Mouse (Mus musculus) left cerebral cortex, adult 2 months (tissue): ENCODE data around the gene Hpcal1. TPM values are rescaled to one million over a fixed set of nuclear protein-coding genes. Genes with fewer than 3 reads are reported as not detected.

Experiments used
- DNase-seq, 2 experiments: peaks; one replicate each; pipeline ENCODE4 v3.0.0; 2021 to 2022; ENCODE audit warnings: low spot score in 2 of 2, mixed read lengths in 1 of 2; ENCODE audit errors: extremely low spot score in 1 of 2
- H3K27ac ChIP-seq: fragments of 200-600 bp; 2 replicates; pipeline ENCODE4 v1.8.1; 2022
- H3K4me3 ChIP-seq: fragments of 200-600 bp; 2 replicates; pipeline ENCODE4 v1.8.1; 2022
- CTCF ChIP-seq: fragments of 200-600 bp; IDR thresholded peaks from 2 replicates; pipeline ENCODE4 v1.8.1; 2022; ENCODE audit warnings: antibody characterized with exemption, mild to moderate bottlenecking, moderate library complexity
- intact Hi-C: fragments of 180-260 bp; cut with DNase I; formaldehyde crosslinking; loops from one replicate; pipeline ENCODE4 v1.15.1; 2025
- total RNA-seq, 2 experiments: library from RNA; stranded (reverse); gene quantifications; 2 replicates each; pipeline ENCODE4 v1.2.3; 2021

Gene Hpcal1
- total RNA-seq, 2 experiments from 2014 or later: 78.5 to 93.8 TPM

DNA sequence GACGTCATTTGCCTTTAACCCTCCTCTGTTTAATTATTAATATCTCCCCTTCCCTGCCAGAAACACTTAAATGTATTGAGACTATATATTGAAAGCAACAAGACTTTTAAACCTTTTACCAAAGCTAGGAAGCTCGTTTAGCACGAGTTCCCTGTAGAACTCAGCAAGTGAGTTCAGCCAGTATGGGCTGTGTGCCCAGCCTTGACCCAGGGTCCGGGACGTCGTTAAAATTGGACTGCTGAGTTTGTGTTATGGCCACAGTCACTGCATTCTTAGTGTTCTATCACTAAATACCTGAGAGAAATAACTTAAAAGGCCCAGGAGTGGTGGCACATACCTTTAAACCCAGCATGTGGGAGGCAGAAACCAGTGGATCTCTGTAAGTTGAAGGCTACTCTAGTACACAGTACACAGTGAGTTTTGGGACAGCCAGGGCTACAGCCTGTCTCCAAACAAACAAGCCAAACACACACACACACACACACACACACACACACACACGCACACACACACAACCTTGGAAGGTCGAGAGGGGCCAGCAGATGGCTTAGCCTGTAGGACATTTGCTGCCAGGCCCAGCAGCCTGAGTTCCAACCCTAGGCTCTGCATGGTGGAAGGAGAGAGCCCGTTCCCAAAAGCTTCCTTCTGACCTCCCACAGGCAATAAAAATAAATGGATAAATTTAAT lies 11.7 kb downstream of the Hpcal1 start:
- Histone ChIP-seq H3K27ac (no peak overlapping the region), H3K4me3 (no peak overlapping the region)
- no peak for TF ChIP-seq CTCF
- intact Hi-C loops: no loop called here
- DNase-seq: no peak

DNA sequence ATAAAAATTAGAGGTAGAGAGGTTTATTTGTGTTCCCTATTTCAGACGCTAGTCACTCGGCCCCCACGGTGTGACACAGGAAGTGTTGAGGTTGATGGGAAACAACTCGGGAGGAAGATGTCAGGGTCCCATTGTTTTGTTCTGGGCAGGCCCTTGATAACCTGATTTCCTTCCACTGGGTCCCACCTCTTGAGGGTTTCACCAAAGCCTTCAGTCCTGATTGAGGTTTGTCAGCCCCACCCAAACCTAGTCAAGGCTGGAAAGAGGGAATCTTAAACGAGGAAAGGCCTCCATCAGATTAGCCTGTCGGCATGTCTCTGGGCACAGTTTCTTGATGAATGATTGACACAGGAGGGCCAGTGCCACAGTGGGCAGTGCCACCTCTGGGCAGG lies 12.3 kb downstream of the Hpcal1 start:
- intact Hi-C loops: no loop called here
- Histone ChIP-seq H3K4me3 (no peak overlapping the region), H3K27ac (no peak overlapping the region)
- TF ChIP-seq CTCF: no peak
- no peak for DNase-seq

- no peak for TF ChIP-seq CTCF
- Histone ChIP-seq H3K27ac (no peak overlapping the region), H3K4me3 (no peak overlapping the region)
- DNase-seq: no peak
- intact Hi-C loops: no loop called here
Observed at GRCm38 (mm10) chr12:17703866-17704265, 13.2 kb downstream of the Hpcal1 start.

DNA sequence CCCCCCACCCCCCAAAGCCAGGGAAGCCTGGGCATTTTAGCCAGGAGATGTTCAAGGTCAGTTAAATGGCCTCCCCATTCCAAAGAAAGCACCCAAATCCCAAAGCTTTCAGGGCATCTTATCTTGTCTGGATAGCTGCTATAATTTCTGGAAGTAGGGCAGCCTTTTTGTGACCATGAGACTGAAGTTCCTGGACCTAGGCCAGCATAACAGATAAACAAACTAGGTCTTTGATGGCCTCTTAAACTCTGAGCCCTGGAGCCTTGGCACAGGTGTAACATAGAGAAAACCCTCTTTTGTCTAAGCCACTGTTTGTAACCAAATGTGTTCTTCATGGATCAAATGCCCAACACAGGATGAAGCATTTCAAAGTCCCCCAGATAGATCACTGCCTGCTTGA lies 16.8 kb downstream of the Hpcal1 start:
- intact Hi-C loops: no loop called here
- no peak for TF ChIP-seq CTCF
- H3K27ac ChIP-seq: no peak overlapping the region

GRCm38 (mm10) chr12:17709451-17709850 lies 18.8 kb downstream of the Hpcal1 start:
- intact Hi-C loops: no loop called here
- no peak; the same call in none of the 2 replicates for TF ChIP-seq CTCF
- H3K27ac ChIP-seq: no peak overlapping the region
- H3K4me3 ChIP-seq: no peak overlapping the region
- DNase-seq: no peak

More for the DNA sequence above, 16.8 kb downstream of the Hpcal1 start:
- H3K4me3 ChIP-seq: no peak overlapping the region
- DNase-seq: no peak

GRCm38 (mm10) chr12:17709926-17710746 lies 19.5 kb downstream of the Hpcal1 start:
- TF ChIP-seq CTCF: no peak
- no peak overlapping the region for H3K4me3 ChIP-seq
- intact Hi-C loops: no loop called here
- no peak for DNase-seq
- H3K27ac ChIP-seq: no peak overlapping the region

DNA sequence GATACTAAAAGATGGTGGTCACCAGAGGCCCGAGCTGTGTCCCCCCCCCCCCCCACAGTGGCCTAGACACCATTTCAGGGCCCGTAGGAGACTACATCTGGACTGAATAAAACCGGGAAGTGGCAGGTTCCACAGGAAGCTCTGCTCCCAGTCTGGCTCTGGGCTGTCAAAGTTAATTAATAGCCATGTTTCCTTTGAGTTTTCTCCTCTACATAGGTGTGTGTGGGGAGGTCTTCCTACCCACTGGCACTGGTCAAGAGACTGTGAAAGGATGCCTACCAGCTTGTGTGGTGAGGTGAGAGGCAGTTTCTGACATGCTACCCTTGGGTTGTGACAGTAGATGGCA lies 20.1 kb downstream of the Hpcal1 start:
- TF ChIP-seq CTCF: no peak
- intact Hi-C loops: no loop called here
- Histone ChIP-seq H3K4me3 (no peak overlapping the region), H3K27ac (no peak overlapping the region)
- DNase-seq: no peak

- no peak for TF ChIP-seq CTCF
- intact Hi-C loops: no loop called here
- no peak for DNase-seq
- Histone ChIP-seq H3K4me3 (no peak overlapping the region), H3K27ac (peak overlapping the region; percentile 13; the same call in 1 of the 2 replicates)
Observed at GRCm38 (mm10) chr12:17711731-17712388, 21.2 kb downstream of the Hpcal1 start.

DNA sequence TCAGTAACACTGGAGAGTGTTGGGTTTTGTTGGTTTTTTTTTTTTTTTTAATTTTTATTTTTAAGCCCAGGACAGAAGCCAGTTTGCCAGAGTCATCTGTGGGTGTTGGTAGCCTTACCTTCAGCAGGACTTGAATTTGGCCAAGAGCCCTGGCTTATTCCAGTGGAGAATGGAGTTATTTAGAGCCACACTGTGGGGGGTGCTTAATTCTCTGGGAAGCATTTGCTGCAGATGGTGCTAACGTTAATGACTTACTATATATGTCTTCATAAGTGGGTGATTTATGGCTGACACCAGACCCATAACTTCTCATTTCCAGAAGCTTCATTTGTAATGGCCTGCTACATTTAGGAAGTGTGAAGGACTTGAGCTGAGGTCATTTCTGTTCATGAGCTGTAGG lies 21.9 kb downstream of the Hpcal1 start:
- intact Hi-C loops: no loop called here
- Histone ChIP-seq H3K27ac (no peak overlapping the region), H3K4me3 (no peak overlapping the region)
- no peak for DNase-seq
- TF ChIP-seq CTCF: no peak

DNA sequence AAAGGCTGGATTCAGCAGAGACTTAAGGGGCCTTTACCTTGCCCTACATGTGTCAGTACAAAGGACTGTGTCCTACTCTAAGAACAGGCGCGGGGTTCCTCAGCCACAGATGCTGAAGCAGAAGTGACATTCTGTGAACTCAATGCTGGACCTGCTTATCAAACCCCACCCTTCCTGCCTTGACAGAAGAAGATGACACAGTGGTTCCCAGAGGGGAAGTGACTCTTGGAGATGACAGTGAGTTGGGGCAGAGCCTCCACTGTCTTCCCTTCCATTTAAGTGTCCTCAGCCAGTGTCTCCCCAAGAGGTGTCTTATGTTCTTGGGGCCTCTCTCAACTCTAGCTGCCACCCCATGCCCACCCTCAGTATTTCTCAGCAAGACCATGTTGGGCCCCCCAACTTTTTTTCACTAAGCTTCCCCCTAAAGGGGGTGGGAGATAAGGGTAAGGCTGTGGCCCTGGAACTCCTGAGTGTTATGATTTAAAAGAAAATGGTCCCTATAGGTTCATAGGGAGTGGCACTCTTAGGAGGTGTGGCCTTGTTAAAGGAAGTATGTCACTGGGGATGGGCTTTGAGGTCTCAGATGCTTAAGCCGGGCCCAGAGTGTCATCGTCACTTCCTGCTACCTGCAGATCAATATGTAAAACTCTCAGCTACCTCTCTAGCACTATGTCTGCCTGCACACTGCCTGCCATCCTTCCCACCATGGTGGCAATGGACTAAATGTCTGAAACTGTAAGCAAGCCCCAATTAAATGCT lies 25.2 kb downstream of the Hpcal1 start:
- no peak overlapping the region for H3K27ac ChIP-seq
- DNase-seq: no peak
- intact Hi-C loops: no loop called here
- no peak for TF ChIP-seq CTCF
- no peak overlapping the region for H3K4me3 ChIP-seq

DNA sequence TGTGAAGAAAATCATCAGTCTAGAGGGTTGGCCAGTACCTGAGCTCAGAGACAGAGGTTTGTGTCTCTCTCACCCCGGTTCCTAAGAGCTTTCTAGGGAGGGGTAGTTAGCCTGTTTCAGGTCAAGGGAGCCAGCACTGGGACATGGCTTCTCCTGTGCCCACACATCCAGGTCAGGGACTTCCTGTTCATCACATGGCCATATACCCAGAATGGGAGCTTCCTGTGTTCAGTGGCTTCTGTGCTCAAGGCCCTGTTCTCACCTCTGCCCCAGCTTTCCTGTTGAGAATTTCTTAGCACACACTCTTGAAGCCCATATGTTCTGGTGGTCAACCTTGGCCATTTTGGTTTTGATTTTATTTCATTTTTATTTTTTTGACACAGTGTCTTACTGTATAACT lies 26.6 kb downstream of the Hpcal1 start:
- no peak for DNase-seq
- Histone ChIP-seq H3K4me3 (no peak overlapping the region), H3K27ac (no peak overlapping the region)
- intact Hi-C loops: no loop called here
- no peak for TF ChIP-seq CTCF

GRCm38 (mm10) chr12:17718146-17718545 lies 27.5 kb downstream of the Hpcal1 start:
- no peak overlapping the region for H3K4me3 ChIP-seq
- DNase-seq: no peak

More at GRCm38 (mm10) chr12:17718146-17718545, 27.5 kb downstream of the Hpcal1 start:
- H3K27ac ChIP-seq: no peak overlapping the region
- TF ChIP-seq CTCF: no peak
- intact Hi-C loops: no loop called here
